Mouse (Mus musculus) MEL (cell line): Measurements from ENCODE around the gene Arl4d. TPM values are rescaled to one million over a fixed set of nuclear protein-coding genes. Genes with fewer than 3 reads are reported as not detected.

ENCODE experiments used
- DNase-seq: peaks from one replicate; pipeline ENCODE4 v3.0.0; 2011; ENCODE audit warnings: low read depth, low spot score
- H3K27ac ChIP-seq: 2 replicates; pipeline ENCODE4 v1.5.1; 2012; ENCODE audit warnings: low read depth, mild to moderate bottlenecking, control low read depth, low read length, moderate library complexity; ENCODE audit not compliant: control insufficient read depth
- H3K27me3 ChIP-seq, 2 experiments: fragments of 150-350 bp in 1 of 2; sonication (generic) in 1 of 2; 2 replicates each; pipeline ENCODE4 v1.6.1; 2012; ENCODE audit warnings: low read length in 2 of 2, mild to moderate bottlenecking in 2 of 2, improper control_type of control experiment in 1 of 2, moderate library complexity in 1 of 2; ENCODE audit not compliant: insufficient read depth in 2 of 2, control insufficient read depth in 1 of 2
- H3K36me3 ChIP-seq, 2 experiments: 2 replicates each; pipeline ENCODE4 v1.6.1; 2012 to 2014; ENCODE audit warnings: low read length in 2 of 2, improper control_type of control experiment in 1 of 2, inconsistent platforms in 1 of 2, mild to moderate bottlenecking in 1 of 2; ENCODE audit not compliant: insufficient read depth in 2 of 2, control insufficient read depth in 1 of 2
- H3K4me1 ChIP-seq, 2 experiments: fragments of 150-350 bp in 1 of 2; sonication (generic) in 1 of 2; 2 replicates each; pipeline ENCODE4 v1.6.1; 2012; ENCODE audit warnings: low read length in 2 of 2, improper control_type of control experiment in 1 of 2, mild to moderate bottlenecking in 1 of 2; ENCODE audit not compliant: insufficient read depth in 2 of 2, control insufficient read depth in 1 of 2
- H3K4me3 ChIP-seq, 2 experiments: fragments of 150-350 bp in 1 of 2; sonication (generic) in 1 of 2; 2 replicates each; pipeline ENCODE4 v1.5.1; 2012; ENCODE audit warnings: low read depth in 2 of 2, low read length in 2 of 2, mild to moderate bottlenecking in 2 of 2, moderate library complexity in 2 of 2, control low read depth in 1 of 2, improper control_type of control experiment in 1 of 2; ENCODE audit not compliant: control insufficient read depth in 1 of 2, insufficient read depth in 1 of 2
- H3K79me2 ChIP-seq: 2 replicates; pipeline ENCODE4 v1.6.1; 2012; ENCODE audit warnings: mild to moderate bottlenecking, low read length, moderate library complexity; ENCODE audit not compliant: control insufficient read depth, poor library complexity, insufficient read depth
- H3K9ac ChIP-seq: 2 replicates; pipeline ENCODE4 v1.6.1; 2012; ENCODE audit warnings: low read depth, mild to moderate bottlenecking, control low read depth, low read length, moderate library complexity; ENCODE audit not compliant: control insufficient read depth, poor library complexity, severe bottlenecking
- H3K9me3 ChIP-seq: fragments of 150-350 bp; sonication (generic); replicated peaks from 2 replicates; pipeline ENCODE4 v1.6.1; 2012; ENCODE audit warnings: mild to moderate bottlenecking, low read length, improper control_type of control experiment, moderate library complexity; ENCODE audit not compliant: insufficient read depth
- CHD1 ChIP-seq: IDR thresholded peaks from 2 replicates; pipeline ENCODE4 v1.6.1; 2012; ENCODE audit warnings: low read depth, mild to moderate bottlenecking, inconsistent platforms, low read length, improper control_type of control experiment
- EP300 ChIP-seq, 2 experiments: IDR thresholded peaks; 2 replicates each; pipeline ENCODE4 v1.6.1; 2011; ENCODE audit warnings: improper control_type of control experiment in 2 of 2, low read length in 2 of 2, low read depth in 1 of 2, mild to moderate bottlenecking in 1 of 2
- ETS1 ChIP-seq: IDR thresholded peaks from 2 replicates; pipeline ENCODE4 v1.6.1; 2012; ENCODE audit warnings: low read depth, mild to moderate bottlenecking, inconsistent platforms, low read length, improper control_type of control experiment, moderate library complexity
- GATA1 ChIP-seq: IDR thresholded peaks from 2 replicates; pipeline ENCODE4 v1.6.1; 2011; ENCODE audit warnings: low read depth, low read length, improper control_type of control experiment
- JUND ChIP-seq: IDR thresholded peaks from 2 replicates; pipeline ENCODE4 v1.6.1; 2011; ENCODE audit warnings: low read depth, mild to moderate bottlenecking, improper control_type of control experiment, low read length
- MXI1 ChIP-seq: IDR thresholded peaks from 2 replicates; pipeline ENCODE4 v1.6.1; 2011; ENCODE audit warnings: mild to moderate bottlenecking, low read depth, low read length, improper control_type of control experiment
- MYB ChIP-seq: IDR thresholded peaks from 2 replicates; pipeline ENCODE4 v1.6.1; 2011; ENCODE audit warnings: mild to moderate bottlenecking, low read depth, low read length, improper control_type of control experiment
- NELFE ChIP-seq: IDR thresholded peaks from 2 replicates; pipeline ENCODE4 v1.6.1; 2011; ENCODE audit warnings: low read depth, low read length, improper control_type of control experiment
- POLR2AphosphoS5 ChIP-seq: IDR thresholded peaks from 2 replicates; pipeline ENCODE4 v1.6.1; 2012; ENCODE audit warnings: low read depth, borderline replicate concordance, mild to moderate bottlenecking, inconsistent platforms, low read length, moderate library complexity, mixed read lengths
- RCOR1 ChIP-seq: IDR thresholded peaks from 2 replicates; pipeline ENCODE4 v1.6.1; 2012; ENCODE audit warnings: low read depth, mild to moderate bottlenecking, inconsistent platforms, low read length, improper control_type of control experiment
- SIN3A ChIP-seq: IDR thresholded peaks from 2 replicates; pipeline ENCODE4 v1.6.1; 2012; ENCODE audit warnings: low read length, improper control_type of control experiment, inconsistent platforms
- SMC3 ChIP-seq: IDR thresholded peaks from 2 replicates; pipeline ENCODE4 v1.6.1; 2011; ENCODE audit warnings: low read depth, low read length, improper control_type of control experiment
- UBTF ChIP-seq: IDR thresholded peaks from 2 replicates; pipeline ENCODE4 v1.6.1; 2012; ENCODE audit warnings: low read depth, mild to moderate bottlenecking, inconsistent platforms, low read length, improper control_type of control experiment, moderate library complexity, borderline replicate concordance; ENCODE audit not compliant: insufficient read depth
- USF1 ChIP-seq: IDR thresholded peaks from 2 replicates; pipeline ENCODE4 v1.6.1; 2014; ENCODE audit warnings: low read depth, mild to moderate bottlenecking, inconsistent platforms, low read length, improper control_type of control experiment, moderate library complexity
- ZC3H11A ChIP-seq: IDR thresholded peaks from 2 replicates; pipeline ENCODE4 v1.6.1; 2012; ENCODE audit warnings: low read depth, mild to moderate bottlenecking, inconsistent platforms, low read length, improper control_type of control experiment
- ZKSCAN1 ChIP-seq: IDR thresholded peaks from 2 replicates; pipeline ENCODE4 v1.6.1; 2012; ENCODE audit warnings: low read depth, mild to moderate bottlenecking, inconsistent platforms, low read length, improper control_type of control experiment, moderate library complexity
- ZMIZ1 ChIP-seq: IDR thresholded peaks from 2 replicates; pipeline ENCODE4 v1.6.1; 2012; ENCODE audit warnings: low read depth, mild to moderate bottlenecking, inconsistent platforms, low read length, improper control_type of control experiment, moderate library complexity
- ZNF384 ChIP-seq: IDR thresholded peaks from 2 replicates; pipeline ENCODE4 v1.6.1; 2012; ENCODE audit warnings: low read depth, mild to moderate bottlenecking, inconsistent platforms, low read length, improper control_type of control experiment
- polyA plus RNA-seq, 2 experiments: library from polyadenylated mRNA; stranded (reverse) in 1 of 2; unstranded in 1 of 2; fragments of >175 nt in 1 of 2; fragments of >200 nt in 1 of 2; gene quantifications; 2 replicates each; pipeline versions ENCODE4 v1.2.1 to v1.2.4; 2012; ENCODE audit warnings: low replicate concordance in 2 of 2, low read depth in 1 of 2; ENCODE audit not compliant: insufficient read length in 2 of 2, insufficient read depth in 1 of 2, missing spikeins in 1 of 2
- total RNA-seq: library from RNA; depleted of rRNA; stranded (reverse); fragments of 300-350 nt; gene quantifications from 2 replicates; pipeline ENCODE4 v1.2.3, GENCODE M21; 2012

Gene Arl4d
- total and polyA plus RNA-seq, 3 experiments, result 0.17 to 0.23 TPM; not detected in 1

DNA sequence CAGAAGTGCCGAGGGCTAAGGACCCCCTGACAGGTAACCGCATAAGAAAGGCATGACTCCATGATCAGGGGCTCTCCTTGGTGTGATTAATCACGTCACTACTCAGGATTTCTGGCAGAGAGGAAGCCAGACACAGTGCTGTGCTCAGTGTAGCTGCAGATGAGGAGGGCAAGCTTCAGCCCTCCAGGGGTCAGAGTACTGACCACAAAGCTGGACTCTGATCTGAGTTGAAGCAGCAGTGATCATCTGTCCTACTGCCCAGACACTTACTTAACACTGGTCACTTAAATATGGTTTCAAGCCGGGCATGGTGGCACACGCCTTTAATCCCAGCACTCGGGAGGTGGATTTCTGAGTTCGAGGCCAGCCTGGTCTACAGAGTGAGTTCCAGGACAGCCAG is 4.2 kb upstream of the Arl4d start:
- Histone ChIP-seq H3K4me3 (no peak overlapping the region), H3K9ac (no peak overlapping the region), H3K36me3 (peaks cover 0 to 24% of the 10 kb centered on the region in 2 experiments; a peak in 2 of 4 replicates), H3K9me3 (no peaks in the 10 kb centered on the region), H3K27ac (no peak overlapping the region), H3K4me1 (peaks cover 5 to 32% of the 10 kb centered on the region in 2 experiments; a peak in 3 of 4 replicates), H3K27me3 (no peaks in the 10 kb centered on the region), H3K79me2 (no peaks in the 10 kb centered on the region; the same call in 1 of the 2 replicates)
- no peak for DNase-seq
- TF ChIP-seq MXI1 (no peak), POLR2AphosphoS5 (no peak), SMC3 (no peak), RCOR1 (no peak), MYB (no peak), ZNF384 (no peak), JUND (no peak), UBTF (no peak), EP300 (IDR thresholded peaks at IDR 0.05; ENCODE audit: low read depth in 1 of 2, low read length in 2 of 2) (no peak), CHD1 (no peak), ZC3H11A (no peak), SIN3A (no peak), USF1 (no peak), NELFE (no peak), ZMIZ1 (no peak)

- H3K27me3 ChIP-seq, result no peaks in the 10 kb centered on the region
- no peak overlapping the region for H3K9ac ChIP-seq
- no peaks in the 10 kb centered on the region for H3K9me3 ChIP-seq
- no peak for TF ChIP-seq NELFE
- peak in 1 of 2 experiments; percentile 58; a peak in 1 of 4 replicates for TF ChIP-seq EP300 (IDR thresholded peaks at IDR 0.05; ENCODE audit: low read depth in 1 of 2, low read length in 2 of 2)
- TF ChIP-seq ZKSCAN1, result no peak
- TF ChIP-seq GATA1, result peak; percentile 56; the same call in 1 of the 2 replicates
- TF ChIP-seq ZNF384, result peak; percentile 83
- peak; percentile 55 for TF ChIP-seq ETS1
- TF ChIP-seq, all 39 proteins: peak for 4
- no peak overlapping the region for H3K4me3 ChIP-seq
- no peak overlapping the region for H3K27ac ChIP-seq
- DNase-seq, result no peak
- peaks cover 5 to 32% of the 10 kb centered on the region in 2 experiments; a peak in 3 of 4 replicates for H3K4me1 ChIP-seq
- peaks cover 0 to 24% of the 10 kb centered on the region in 2 experiments; a peak in 2 of 4 replicates for H3K36me3 ChIP-seq
- no peaks in the 10 kb centered on the region; the same call in 1 of the 2 replicates for H3K79me2 ChIP-seq
Measured at GRCm38 (mm10) chr11:101661786-101662185, 3.6 kb upstream of the Arl4d start.
